Mouse (Mus musculus) telencephalon, adult 2 months (tissue): ENCODE data around the gene Gramd4.
"Not testable (repeated sequence)": the region's sequence is repeated elsewhere in the genome, so short reads cannot be mapped to it uniquely, and the experiment has no call there.

ENCODE experiments used
- DNase-seq: peaks from one replicate; pipeline ENCODE4 v3.0.0-alpha.2; 2011; ENCODE audit warnings: low read depth, low spot score

Gene Gramd4

DNA sequence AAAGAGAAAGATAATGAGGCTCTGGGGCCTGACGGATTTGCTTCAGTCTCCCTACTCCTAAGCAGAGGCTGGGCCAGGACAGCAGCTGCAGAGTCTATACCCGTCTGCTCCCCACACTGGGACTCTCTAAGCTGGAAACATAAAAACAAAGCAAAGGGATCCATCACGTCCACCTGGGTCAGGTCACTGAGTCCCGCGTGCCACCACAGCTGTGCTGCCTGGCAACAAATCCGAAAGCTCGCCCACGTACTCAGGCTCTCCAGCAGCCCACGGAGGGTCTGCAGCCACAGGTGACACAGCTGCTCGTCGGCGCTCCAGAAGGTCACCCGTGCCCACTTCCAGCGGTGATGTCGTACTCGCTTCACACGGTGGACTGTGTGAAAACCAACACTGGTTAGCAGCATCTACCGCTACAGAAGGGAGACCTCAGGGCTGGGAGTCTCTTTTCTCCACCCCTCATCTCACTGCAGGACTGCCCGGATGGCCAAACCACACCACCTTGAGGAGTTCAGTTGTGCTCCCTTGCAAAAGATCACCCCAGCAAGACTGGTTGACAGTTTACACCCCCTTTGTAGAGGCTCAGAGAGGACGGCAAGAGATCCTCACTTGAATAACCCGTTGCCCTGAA is 107.3 kb downstream of the Gramd4 start:
- no peak for DNase-seq

DNA sequence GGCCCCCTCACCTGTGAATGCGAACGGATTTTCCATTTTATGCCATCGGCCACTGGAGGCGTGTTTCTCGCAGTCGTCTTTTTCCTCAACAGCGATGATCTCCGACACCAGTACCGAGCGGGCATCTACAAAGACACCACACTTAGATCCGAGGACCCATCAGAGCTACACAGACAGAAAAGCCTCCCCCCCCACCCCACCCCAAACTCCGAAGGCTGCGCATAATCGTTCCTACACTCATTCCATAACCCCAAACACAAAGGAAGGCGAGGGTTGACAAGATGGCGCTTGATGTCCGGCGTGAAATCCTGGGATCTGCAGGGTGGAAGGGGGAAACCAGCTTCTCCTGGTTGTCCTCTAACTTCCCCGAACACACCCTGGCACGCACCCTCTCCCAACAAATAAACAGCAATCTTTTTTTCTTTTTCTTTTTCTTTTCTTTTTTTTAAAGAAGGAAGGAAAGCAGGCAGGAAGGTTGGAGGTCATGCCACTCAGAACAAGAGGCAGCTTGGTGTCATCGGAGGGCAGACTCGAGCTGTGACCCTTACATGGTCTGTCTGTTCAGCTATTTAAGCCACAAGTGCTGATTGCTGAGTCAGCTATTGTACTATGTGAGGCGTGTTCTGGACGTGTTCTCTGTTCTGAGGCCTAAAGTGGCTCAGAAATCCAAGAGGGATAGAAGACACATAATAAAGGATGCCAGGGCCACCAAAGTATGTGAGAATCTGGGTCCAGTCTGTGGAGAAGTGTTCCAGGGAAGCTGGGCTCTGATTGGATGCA is 108.5 kb downstream of the Gramd4 start:
- DNase-seq: no peak

DNA sequence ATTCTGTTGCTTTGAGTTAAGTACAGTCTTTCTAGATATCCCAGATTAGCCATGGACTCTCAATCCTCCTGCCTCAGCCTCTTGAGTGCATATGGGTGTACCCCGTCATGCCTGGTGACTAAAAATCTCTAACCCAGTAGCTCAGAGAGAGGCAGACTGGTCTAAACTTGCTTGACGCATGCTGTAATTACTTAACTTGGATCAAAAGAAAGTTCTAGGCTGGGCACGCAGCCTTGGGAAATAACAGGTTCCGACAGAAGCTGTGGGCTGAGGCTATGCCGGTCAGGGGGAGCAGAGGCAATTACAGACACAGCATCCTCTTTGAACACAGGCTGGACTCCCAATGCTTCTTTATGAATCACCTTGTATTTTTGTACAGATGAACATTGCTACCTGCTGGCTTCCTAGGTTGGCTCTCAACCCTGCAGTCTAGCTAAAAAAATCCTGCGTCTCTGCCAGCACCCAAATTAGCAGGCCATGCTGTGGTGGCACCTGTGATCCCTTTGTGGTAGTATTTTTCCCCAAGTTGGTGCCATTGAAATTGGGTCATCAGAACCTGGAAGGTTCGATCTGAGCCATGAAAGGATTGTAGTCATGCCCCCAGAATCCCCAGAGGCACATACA is 109.6 kb downstream of the Gramd4 start:
- no peak for DNase-seq

DNA sequence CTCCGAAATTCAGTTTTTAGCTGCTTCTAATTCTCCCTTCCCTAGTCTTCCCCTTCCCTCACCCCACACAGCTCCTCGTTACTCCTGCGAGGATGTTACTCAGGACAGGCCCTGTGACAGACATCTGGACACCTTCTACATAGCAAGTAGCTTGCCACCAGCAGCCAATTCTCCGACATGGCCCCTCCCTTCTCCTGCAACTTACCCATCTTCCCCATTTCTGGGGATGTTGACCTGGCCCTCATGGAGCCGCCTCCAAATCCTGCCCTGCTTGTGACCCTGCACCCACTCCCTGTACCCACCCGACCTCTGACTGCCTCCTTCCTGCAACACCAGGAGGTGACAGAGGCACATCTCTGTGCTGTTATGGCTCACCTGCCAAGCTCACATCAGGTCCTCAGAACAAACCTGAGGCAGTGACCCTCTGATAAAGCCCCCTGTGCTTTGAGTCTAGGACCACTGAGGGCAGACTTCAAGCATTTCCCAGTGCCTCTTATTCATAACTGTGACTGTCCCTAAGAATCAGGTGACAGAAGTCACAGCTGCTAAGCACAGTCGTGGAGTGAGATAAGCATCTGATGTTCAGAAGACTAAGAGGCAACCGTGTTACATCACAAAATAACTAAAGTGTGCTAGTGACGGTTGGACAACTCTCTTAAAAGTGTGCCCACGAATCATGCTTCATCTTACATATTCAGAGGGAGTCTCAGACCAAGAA is 110.5 kb downstream of the Gramd4 start:
- no peak for DNase-seq

DNA sequence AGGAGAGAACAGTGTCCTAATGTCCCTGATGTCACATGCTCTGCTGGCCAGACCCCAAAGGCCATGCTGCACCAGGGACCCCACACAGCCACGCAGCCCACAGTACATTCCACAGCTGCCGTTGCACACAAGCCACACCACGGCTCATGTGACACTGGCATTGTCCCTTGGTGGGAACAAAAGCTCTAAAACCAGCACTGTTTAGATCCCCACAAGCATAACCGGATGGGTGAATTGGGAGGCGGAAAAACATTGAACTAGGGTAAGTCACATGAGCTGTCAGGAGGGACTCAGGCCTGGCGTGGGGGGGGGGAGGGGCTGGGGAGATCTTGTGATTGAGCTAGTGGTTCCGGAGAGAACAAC is 111.0 kb downstream of the Gramd4 start:
- DNase-seq: peak; percentile 60

DNA sequence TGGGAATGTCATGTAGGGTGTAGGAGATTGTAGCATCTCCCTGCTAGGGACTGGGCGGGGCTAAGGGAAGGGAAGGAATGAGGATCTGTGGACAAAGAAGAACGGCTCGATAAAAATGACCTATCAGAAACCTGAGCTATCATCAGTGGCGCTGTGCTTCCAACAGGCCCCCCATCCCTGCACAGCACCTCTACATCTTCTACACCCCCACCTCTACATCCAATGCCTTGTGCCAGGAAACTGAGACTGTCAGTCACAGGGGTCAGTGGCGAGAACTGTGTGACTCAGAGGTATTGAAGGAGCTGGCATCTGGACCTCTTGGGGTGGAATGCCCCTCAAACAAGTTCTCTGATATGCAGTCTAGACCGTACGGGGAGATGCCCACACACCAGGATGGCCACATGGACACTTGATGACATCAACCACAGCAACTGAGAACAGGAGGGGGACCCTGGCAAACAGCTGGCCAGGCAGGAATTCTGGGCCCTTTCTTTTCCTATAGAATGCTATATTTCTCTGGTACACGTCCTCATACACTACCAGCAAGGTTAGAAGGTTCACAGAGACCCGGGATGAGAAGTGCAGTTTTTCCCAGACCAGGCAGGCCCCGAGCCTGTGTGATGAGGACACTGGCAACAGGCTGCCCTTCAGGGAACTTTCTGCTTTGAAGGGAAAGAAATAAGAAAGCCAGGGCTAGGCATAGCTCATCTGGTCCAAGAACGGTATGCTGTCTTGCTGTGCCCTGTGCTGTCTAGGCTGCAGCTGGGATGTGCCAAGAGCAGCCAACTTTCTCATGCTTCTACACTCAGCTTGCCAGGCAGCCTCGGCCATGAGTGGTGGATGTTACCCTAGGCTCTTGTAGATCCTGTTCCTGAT is 111.7 kb downstream of the Gramd4 start:
- DNase-seq: no peak

DNA sequence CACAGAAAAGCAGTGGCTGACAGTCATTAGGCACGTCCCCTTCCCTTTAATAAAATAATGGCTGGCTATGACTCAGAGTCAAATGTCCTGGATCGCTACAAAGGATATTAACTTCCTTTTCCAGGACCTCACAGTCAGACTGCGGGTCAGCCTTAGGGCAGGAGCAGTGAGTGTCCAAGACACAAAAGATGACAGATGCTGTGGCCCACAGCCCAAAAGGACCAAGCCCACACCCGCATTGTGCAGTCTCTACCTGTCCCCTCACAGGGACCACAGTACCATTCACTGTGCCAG is 112.3 kb downstream of the Gramd4 start:
- DNase-seq: no peak

DNA sequence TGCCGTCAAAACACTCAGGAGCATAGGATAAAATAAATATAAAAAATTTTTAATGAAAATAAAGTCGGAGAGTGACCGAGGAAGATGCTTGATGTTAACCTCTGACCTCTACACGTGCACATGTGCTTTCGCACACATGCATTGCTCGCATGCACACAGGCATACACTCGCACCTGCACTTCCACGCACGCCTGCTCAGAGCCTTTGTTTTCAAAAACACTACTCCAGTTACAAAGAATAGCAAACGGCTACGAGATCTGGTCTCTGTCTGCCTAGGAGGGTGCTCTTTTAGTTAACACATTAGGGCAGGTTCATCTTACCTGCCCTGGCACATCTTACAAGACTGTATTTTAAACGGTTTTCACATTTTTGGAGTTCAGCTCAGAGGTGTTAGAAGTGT is 113.8 kb downstream of the Gramd4 start:
- no peak for DNase-seq

DNA sequence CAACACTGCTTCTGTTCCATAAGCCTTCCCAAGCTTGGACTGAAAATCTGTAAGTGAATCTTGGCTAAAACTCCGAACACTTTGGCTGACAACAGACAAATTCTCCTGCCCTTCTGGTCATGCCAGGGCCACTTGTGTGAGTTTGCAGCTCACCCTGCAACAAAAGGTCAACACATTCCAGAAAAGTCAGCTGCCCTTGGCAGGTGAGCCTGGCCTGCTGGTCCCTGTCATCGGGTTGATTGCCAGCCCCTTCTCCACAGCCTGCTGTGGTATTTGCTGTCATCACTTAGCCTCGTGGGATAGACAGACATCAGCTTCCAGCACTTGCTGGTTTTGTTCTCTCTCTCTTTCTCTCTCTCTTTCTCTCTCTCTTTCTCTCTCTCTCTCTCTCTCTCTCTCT is 114.6 kb downstream of the Gramd4 start:
- DNase-seq: no peak

DNA sequence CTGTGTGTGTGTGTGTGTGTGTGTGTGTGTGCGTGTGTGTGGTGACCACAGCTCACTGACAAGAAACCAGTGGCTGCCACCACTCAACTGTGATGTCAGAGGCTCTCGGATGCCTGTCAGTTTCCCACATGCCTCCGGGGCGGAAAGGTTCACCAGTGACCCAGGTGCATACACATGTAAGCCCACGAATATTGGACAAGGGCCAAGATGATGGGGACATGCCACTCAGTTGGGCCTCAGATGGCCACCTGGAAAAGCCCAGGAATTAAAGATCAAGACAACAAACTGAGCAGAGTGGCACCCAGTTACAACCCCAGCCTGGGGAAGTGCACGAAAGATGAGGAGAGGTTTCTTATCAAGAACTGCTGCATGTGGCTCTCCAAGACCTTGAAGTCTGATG is 115.0 kb downstream of the Gramd4 start:
- no peak for DNase-seq

DNA sequence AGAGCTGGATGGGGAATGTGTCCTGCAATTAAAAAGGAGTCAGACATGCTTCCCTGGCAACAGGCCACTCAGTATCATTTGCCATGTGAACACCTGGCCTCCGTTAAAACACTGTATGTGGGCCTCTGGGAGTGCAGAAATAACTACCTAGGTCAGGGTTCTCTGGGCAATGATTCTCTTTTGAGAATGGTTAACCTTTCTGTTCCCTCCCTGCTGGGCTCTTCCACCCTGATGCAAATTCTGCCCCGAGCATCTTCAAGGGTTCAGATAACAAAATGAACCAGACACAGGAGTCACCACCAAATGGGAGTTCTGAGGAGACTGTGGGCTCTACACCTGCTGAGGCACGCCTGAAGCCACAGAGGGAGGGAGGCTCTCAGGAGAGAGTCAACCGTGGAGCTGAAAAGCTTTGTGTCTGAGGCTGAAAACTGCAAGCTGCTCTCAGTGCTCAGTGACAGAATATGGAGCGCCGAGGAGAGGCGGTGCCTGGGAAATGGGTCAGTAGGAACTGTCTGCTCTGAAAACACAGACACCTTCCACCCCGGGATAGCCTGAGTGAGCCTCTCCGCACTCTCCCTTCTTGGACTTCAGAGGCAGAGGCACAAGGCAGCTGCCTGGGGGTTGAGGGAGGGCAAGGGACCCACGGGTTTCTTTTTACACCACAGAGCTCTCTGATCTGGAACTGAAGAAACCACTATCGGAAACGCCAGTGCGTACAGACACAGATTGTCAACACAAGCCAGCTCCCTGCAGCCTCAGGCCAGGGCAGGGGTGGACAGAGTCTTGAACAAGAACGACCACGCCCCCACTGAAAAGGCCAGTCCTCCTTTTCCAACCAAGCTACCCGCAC is 115.9 kb downstream of the Gramd4 start:
- DNase-seq: no peak

DNA sequence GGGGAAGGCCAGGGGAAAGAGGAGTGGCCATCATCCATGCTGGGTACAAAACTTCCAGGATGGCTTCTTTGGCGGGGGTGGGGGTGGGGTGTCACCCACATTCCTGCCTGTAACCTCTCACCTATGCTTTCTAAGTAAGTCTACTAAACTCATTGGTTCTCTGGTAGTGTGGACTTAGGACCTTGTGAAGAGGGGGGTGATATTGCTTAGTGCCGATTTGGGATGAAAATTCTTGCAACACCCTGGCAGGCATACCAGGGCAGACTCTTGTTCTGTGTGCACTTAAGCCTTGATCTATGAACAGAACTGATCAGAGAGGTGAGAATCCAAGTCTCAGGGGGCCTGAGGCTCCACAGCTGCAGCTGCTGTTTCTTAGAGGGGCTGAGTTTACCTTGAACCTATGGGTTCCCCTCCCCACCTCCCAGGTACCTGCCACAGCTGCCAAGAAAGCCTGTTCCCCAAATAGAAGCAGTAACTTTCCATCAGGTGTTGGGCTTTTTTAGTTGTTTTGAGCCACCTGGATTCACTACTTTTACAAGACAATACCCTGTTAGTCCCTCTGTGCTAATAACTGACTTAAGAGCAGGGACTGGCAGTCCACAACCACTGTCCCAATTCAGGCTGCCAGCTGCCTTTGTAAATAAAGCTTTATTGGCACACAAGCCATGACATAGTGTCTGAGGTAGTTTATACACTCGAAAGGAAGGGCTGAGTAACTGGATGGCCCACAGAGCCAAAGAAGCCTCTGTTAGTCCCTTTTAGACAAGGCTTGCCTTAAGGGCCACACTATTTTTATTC is 118.0 kb downstream of the Gramd4 start:
- no peak for DNase-seq

DNA sequence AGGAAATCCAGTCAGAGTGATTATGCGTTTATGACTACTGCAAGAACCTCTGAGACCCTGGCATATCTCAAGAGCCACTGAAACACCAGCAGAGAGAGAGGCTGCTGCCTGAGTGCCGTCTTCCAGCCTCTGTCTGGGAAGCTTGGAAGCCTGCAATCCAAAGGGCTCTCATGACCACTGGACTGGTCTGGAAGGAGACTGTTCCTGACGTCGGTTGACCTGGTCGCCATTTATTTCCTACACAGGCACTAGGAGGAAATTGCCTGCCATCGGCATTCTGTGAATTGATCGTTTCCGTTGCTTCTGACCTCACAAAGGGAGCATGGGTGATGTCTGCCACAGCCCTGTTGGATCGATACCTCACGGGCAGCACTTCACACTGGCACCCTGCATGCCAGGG is 118.7 kb downstream of the Gramd4 start:
- no peak for DNase-seq

DNA sequence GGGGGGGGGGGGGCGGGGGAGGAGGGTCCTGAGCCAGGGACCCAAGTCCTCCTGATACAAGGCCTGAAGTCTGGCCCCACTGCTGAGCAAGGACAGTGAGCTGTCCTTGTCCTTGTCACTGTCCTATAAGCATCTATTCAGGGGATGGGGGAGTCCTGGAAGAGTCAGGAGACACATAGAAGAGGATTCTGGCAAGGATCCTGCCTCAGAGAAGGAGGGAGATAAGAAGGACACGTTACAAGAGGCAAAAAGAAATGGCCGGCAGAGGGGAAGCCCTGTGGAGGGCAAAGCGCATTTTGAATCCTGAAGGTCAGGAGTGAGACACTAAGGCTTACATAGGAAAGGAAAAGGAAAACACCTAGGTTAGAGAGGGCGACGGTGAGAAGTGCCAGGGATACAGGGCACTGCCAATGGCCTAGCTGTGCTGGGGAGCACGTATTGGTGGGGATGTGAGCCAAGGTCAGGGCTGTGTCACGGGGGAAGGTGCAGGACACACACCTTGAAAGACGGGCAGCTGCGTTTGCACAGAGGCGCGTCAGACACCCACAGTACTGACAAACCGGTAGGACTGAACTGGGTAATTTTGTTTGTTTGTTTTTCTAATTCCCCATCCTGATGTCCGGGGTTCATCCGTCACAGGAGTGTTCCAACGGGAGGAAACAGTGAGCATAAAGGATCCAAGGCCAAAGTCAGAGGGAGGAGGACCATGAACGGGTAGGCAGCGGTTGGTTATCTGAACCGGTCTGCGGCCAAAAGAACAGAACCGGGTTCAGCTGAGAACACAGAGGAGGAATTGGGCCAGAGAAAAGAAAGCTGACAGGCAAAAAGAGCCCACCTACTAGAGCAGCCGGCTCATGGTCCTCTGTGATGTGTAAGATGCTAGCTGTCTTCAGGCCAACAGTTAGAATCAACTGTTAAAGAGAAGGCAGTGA is 119.5 kb downstream of the Gramd4 start:
- no peak for DNase-seq

DNA sequence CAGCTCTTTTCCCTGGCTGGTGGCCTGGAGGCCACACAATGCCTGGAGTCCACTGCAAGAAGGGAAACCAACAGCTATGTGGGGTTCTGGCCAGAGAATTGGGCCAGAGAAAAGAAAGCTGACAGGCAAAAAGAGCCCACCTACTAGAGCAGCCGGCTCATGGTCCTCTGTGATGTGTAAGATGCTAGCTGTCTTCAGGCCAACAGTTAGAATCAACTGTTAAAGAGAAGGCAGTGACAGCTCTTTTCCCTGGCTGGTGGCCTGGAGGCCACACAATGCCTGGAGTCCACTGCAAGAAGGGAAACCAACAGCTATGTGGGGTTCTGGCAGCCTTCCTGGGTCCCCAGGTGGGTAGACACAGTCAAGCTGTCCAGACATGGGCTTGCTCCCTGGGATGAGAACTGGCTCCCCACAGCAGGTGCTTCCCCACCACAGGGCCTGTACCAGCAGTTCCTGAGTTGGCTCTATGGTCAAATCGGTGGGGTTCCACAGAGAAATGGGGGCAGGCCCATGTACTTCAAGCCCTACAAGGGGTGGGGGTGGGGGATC is 120.3 kb downstream of the Gramd4 start:
- not testable (repeated sequence) for DNase-seq

DNA sequence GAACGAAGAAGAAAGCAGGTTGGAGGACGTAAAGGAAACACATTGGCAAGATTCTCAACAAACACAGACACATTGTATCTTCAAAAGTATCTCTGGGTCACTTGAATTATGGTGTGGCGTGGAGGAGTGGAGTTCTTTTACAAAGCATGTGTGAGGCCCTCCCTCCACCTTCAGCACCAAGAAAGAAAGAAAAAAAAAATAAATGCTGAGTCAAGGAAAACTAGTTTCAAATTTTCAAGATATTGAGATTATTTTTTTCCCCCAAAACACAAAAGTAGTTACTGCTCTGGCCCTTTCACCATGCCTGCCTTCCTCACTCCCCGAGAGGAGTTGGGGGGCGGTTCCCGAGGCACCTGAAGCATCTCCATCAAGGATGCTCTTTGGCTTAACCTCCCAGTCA is 121.1 kb downstream of the Gramd4 start:
- no peak for DNase-seq

DNA sequence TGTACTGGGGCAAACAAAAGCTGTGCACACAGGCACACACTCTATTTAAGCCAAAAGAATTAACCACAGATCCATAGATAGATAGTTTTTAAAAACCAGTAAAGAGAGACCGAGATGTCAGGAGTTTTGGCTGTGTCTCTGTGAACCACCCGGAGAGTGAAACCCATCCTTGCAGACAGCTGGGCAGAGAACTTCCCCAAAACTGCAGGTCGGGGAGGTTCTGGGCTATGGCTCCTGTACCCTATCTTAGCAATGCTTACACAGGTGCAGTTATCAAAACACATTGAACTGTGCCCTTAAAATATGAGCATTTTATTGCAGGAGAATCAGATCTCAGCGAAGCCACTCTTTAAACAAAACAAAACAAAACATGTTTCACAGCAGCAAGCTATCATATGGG is 122.9 kb downstream of the Gramd4 start:
- no peak for DNase-seq

DNA sequence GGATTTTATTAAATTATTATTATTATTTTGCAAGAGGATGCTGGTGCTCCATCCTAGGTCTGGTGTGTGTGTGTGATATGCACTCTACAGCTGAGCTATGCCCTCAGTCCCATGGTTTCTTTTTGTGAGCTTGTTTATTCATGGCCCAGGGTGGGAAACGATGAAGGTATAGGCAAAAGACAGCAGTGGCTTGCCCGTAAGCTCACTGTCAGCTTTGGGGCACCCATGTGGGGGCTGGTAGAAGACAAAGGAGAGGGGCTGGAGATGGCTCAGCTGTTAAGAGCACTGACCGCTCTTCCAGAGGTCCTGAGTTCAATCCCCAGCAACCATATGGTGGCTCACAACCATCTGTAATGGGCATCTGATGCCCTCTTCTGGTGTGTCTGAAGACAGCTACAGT is 123.8 kb downstream of the Gramd4 start:
- not testable (repeated sequence) for DNase-seq
